Mouse (Mus musculus) stomach, embryonic 16.5 days (tissue): ENCODE data around the gene Plxnb3. TPM values are rescaled to one million over a fixed set of nuclear protein-coding genes. Genes with fewer than 3 reads are reported as not detected.

Source experiments
- ATAC-seq: fragments of 200-750 bp; cut with Nextera tagmentation; 2 replicates; pipeline ENCODE4 v1.8.0; 2017; ENCODE audit warnings: moderate number of reproducible peaks, moderate TSS enrichment; ENCODE audit not compliant: insufficient read depth, low FRiP score
- H3K27ac ChIP-seq: fragments of 300-500 bp; sonication (generic); 2 replicates; pipeline ENCODE4 v1.5.1; 2014; ENCODE audit warnings: low read length
- H3K27me3 ChIP-seq: fragments of 300-500 bp; sonication (generic); 2 replicates; pipeline ENCODE4 v1.6.1; 2014; ENCODE audit warnings: low read length, control low read depth, mixed read lengths; ENCODE audit not compliant: control insufficient read depth, insufficient read depth
- H3K36me3 ChIP-seq: fragments of 300-500 bp; sonication (generic); 2 replicates; pipeline ENCODE4 v1.6.1; 2014; ENCODE audit warnings: low read length; ENCODE audit not compliant: control insufficient read depth, insufficient read depth
- H3K4me1 ChIP-seq: fragments of 300-500 bp; sonication (generic); 2 replicates; pipeline ENCODE4 v1.6.1; 2014; ENCODE audit warnings: low read length, control low read depth, mixed read lengths; ENCODE audit not compliant: control insufficient read depth, insufficient read depth
- H3K4me2 ChIP-seq: fragments of 300-500 bp; sonication (generic); 2 replicates; pipeline ENCODE4 v1.6.1; 2014; ENCODE audit warnings: low read depth, low read length, mixed read lengths
- H3K4me3 ChIP-seq: fragments of 300-500 bp; sonication (generic); replicated peaks from 2 replicates; pipeline ENCODE4 v1.5.1; 2014; ENCODE audit warnings: mild to moderate bottlenecking, low read length
- H3K9ac ChIP-seq: fragments of 300-500 bp; sonication (generic); 2 replicates; pipeline ENCODE4 v1.6.1; 2014; ENCODE audit warnings: low read length
- H3K9me3 ChIP-seq: fragments of 300-500 bp; sonication (generic); replicated peaks from 2 replicates; pipeline ENCODE4 v1.6.1; 2016; ENCODE audit warnings: low read length, control low read depth; ENCODE audit not compliant: control insufficient read depth
- WGBS: fragments of 180-500 bp; shearing (Covaris S2); extraction: QIAGEN DNeasy Blood & Tissue Kit; methylation state at CpG from one replicate; pipeline ENCODE4 v1.1.7; 2014; 5-methylcytosine and 5-hydroxymethylcytosine counted together
- polyA plus RNA-seq: library from polyadenylated mRNA; unstranded; fragments of >200 nt; fragmentation: Nextera tagmentation; extraction: Ambion mirVana; gene quantifications from 2 replicates; pipeline ENCODE4 v1.2.1, GENCODE M21; 2015

Gene Plxnb3
- polyA plus RNA-seq, 1 experiment from 2014 or later, result 0.77 TPM

DNA sequence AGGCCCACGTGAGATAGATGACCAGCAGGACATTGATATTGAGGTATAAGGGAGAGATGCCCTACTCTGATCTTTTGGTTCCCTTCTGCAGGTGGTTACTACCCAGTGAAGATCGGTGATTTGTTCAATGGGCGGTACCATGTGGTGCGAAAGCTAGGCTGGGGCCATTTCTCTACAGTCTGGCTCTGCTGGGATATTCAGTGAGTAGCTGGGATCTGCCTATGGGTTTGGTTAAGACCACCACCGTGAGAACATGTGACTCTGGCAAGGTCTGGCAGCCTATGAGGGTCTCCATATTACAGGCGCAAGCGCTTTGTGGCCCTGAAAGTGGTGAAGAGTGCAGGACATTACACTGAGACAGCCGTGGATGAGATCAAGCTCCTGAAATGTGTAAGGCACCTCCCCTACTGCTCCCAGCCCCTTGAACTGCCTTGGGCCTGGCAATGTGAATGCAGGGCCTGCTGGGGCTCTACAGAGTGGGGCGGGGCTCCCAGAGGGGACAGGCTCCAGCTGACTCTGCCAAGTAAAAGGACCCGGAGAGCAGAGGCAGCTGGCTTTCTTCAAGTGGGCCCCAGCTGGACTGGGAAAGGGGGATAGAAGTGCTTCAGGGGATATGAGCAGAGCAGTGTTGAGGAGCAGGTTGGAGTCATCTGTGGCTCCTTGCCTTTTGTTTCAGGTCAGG is 18.1 kb downstream of the Plxnb3 start:
- H3K27ac ChIP-seq, result peak overlapping the region; percentile 62
- peaks cover 5% of the 10 kb centered on the region; the same call in 1 of the 2 replicates for H3K4me1 ChIP-seq
- no peaks in the 10 kb centered on the region for H3K9me3 ChIP-seq
- 68% methylated on average over 10 of the region's 10 CpGs for WGBS
- no peak overlapping the region for H3K4me2 ChIP-seq
- peak overlapping the region; percentile 43; the same call in 1 of the 2 replicates for H3K9ac ChIP-seq
- ATAC-seq, result peak; percentile 77
- no peaks in the 10 kb centered on the region; the same call in 1 of the 2 replicates for H3K27me3 ChIP-seq
- H3K36me3 ChIP-seq, result peaks cover 6% of the 10 kb centered on the region; the same call in 1 of the 2 replicates
- no peak overlapping the region for H3K4me3 ChIP-seq

GRCm38 (mm10) chrX:73782227-73782626 is 25.3 kb downstream of the Plxnb3 start:
- no peak overlapping the region for H3K27ac ChIP-seq
- H3K9me3 ChIP-seq, result no peaks in the 10 kb centered on the region
- WGBS, result 81% methylated on average over 3 of the region's 3 CpGs
- H3K4me2 ChIP-seq, result no peak overlapping the region
- H3K9ac ChIP-seq, result no peak overlapping the region
- 0 out of 2 replicates have a peak, but pooled peaks cover 4% of the 10 kb centered on the region for H3K36me3 ChIP-seq
- H3K4me3 ChIP-seq, result no peak overlapping the region
- no peaks in the 10 kb centered on the region for H3K27me3 ChIP-seq
- no peak for ATAC-seq
- H3K4me1 ChIP-seq, result peaks cover 7% of the 10 kb centered on the region; the same call in 1 of the 2 replicates

DNA sequence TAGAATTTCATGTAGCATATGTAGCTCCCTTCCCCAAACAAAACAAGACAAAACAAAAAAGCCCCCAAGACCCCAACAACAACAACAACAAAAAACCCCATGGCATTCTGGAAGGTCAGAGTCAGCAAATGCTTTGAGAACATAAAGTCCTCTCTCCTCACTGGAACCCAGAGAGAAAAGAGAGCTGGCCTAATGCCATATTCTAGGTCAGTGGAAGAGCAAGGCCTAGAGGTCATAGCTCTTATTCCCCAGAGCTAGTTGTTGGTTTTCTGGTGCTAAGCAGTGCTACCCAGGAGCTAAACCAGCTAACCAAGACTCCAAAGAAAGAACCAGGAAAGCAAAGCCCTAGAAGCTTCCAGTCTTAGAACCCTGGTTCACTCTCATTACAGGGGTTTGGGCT is 28.8 kb downstream of the Plxnb3 start:
- H3K27me3 ChIP-seq, result no peaks in the 10 kb centered on the region
- H3K9ac ChIP-seq, result peak overlapping the region; percentile 77
- H3K9me3 ChIP-seq, result no peaks in the 10 kb centered on the region
- H3K27ac ChIP-seq, result peak overlapping the region; percentile 92
- H3K36me3 ChIP-seq, result no peaks in the 10 kb centered on the region
- peak overlapping the region; percentile 67 for H3K4me3 ChIP-seq
- no peak for ATAC-seq
- H3K4me1 ChIP-seq, result peaks cover 12% of the 10 kb centered on the region
- H3K4me2 ChIP-seq, result peak overlapping the region; percentile 61

GRCm38 (mm10) chrX:73786364-73787224 is 29.7 kb downstream of the Plxnb3 start, which contains the start of the genes Idh3g and Ssr4:
Gene Idh3g, minus strand, starts transcription at chrX:73786897.
Gene Ssr4, plus strand, starts transcription at chrX:73787028.
- Histone ChIP-seq H3K4me2 (peak within 1 kb of the TSS; percentile 61), H3K9ac (peak within 1 kb of the TSS; percentile 83), H3K9me3 (no peaks in the 10 kb centered on the region), H3K27me3 (no peaks in the 10 kb centered on the region), H3K4me3 (peak within 1 kb of the TSS; percentile 67), H3K27ac (peak within 1 kb of the TSS; percentile 92), H3K36me3 (no peaks in the 10 kb centered on the region), H3K4me1 (peaks cover 12% of the 10 kb centered on the region)
- WGBS, result 14% methylated on average over 52 of the region's 52 CpGs
- peak; percentile 97 for ATAC-seq

- peak overlapping the region; percentile 56 for H3K4me2 ChIP-seq
- ATAC-seq, result peak; percentile 9
- 16% methylated on average over 21 of the region's 22 CpGs for WGBS
Observed at GRCm38 (mm10) chrX:73787225-73787558, 30.3 kb downstream of the Plxnb3 start.

DNA sequence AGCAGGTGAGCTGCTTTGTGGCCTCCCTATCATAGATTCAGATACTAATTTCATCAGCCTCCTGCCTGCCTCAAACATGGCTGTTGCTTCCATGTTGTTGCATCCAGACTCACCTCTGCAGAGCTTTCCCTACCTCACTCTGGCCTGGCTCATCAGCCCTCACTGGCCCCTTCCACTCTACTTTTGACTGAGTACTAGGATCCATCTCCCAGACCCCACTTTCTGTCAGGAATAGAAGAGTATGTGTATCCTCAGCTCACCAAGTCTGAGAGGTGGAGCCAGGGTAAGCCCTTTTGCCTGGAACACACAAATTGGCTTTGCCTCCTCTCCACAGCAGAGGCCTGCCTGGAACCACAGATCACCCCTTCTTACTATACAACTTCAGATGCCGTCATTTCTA is 31.6 kb downstream of the Plxnb3 start:
- Histone ChIP-seq H3K4me3 (peak overlapping the region; percentile 67; the same call in 1 of the 2 replicates), H3K27ac (no peak overlapping the region)

More at GRCm38 (mm10) chrX:73787225-73787558, 30.3 kb downstream of the Plxnb3 start:
- no peaks in the 10 kb centered on the region for H3K27me3 ChIP-seq
- peak overlapping the region; percentile 83 for H3K9ac ChIP-seq
- no peaks in the 10 kb centered on the region for H3K9me3 ChIP-seq
- H3K4me1 ChIP-seq, result peaks cover 12% of the 10 kb centered on the region
- peak overlapping the region; percentile 67 for H3K4me3 ChIP-seq
- H3K36me3 ChIP-seq, result no peaks in the 10 kb centered on the region
- peak overlapping the region; percentile 84 for H3K27ac ChIP-seq

DNA sequence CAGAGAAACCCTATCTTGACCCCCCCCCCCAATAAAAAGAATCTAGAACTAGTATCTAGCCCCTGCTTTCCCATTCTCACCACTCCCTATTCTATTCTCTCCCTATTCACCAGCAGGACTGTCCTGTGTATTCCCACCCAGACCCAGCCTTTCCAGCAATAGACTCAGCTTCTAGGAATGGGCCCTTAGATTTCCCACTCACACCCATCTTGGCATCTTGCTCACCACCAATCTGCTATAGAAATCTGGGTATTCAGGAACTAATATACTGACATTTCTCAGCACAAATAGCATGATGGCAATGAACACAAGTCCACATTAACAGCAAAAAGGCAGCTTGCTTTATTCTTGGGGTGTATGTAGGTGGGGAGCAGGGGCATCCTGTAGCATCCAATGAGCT is 36.1 kb downstream of the Plxnb3 start:
- Histone ChIP-seq H3K27me3 (no peaks in the 10 kb centered on the region), H3K27ac (no peak overlapping the region), H3K9ac (no peak overlapping the region), H3K36me3 (no peaks in the 10 kb centered on the region), H3K4me3 (no peak overlapping the region), H3K4me1 (peaks cover 5% of the 10 kb centered on the region; the same call in 1 of the 2 replicates), H3K4me2 (no peak overlapping the region), H3K9me3 (no peaks in the 10 kb centered on the region)
- ATAC-seq, result no peak

More for the DNA sequence above, 31.6 kb downstream of the Plxnb3 start:
- peak overlapping the region; percentile 2 for H3K9ac ChIP-seq
- 85% methylated on average over 1 of the region's 1 CpGs for WGBS
- H3K9me3 ChIP-seq, result no peaks in the 10 kb centered on the region
- H3K4me1 ChIP-seq, result peaks cover 12% of the 10 kb centered on the region
- H3K27me3 ChIP-seq, result no peaks in the 10 kb centered on the region
- no peaks in the 10 kb centered on the region for H3K36me3 ChIP-seq
- H3K4me2 ChIP-seq, result peak overlapping the region; percentile 56
- no peak for ATAC-seq

DNA sequence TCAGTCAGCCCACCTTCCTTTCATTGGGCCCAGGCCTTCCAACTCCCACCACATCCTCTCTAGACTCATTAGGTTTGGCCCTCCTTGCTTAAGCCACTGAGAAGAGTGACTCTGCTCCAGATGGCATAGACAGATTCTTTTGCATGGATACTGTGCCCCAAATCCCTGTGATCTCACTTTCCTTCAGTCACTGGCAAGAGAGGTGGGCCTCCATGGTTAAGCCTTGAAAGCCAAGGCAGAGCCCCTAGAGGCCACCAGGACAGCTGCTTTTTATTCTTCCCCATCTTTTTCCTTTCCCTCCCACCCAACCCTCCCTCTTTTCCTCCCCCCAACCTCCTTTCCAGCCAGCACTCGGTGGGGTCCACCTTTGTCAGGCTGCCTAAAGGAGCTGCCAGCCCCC is 36.6 kb downstream of the Plxnb3 start:
- Histone ChIP-seq H3K4me3 (no peak overlapping the region), H3K27ac (no peak overlapping the region), H3K36me3 (no peaks in the 10 kb centered on the region), H3K9ac (no peak overlapping the region), H3K27me3 (no peaks in the 10 kb centered on the region), H3K4me2 (no peak overlapping the region), H3K4me1 (peaks cover 3% of the 10 kb centered on the region; the same call in 1 of the 2 replicates), H3K9me3 (no peaks in the 10 kb centered on the region)
- 38% methylated on average over 1 of the region's 1 CpGs for WGBS
- no peak for ATAC-seq

DNA sequence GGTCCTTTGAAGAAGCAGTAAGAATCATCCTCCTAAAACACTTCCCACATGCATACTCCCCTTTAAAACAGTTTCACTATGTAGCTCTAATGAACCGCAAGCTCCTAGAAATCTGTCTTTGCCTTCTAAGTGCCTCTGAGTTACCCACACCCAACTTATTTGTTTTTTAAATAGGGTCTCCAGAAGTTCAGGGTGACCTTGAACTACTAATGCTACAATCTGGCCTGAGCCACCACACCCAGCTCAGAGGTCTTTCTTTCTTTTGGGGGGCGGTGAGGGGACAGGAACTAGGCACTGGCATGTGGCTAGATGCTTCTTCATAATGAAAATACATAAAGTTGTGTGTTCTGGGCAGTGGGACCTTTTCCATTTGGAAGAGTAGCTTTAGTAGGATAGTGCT is 40.6 kb downstream of the Plxnb3 start:
- no peaks in the 10 kb centered on the region for H3K27me3 ChIP-seq

More for the DNA sequence above, 40.6 kb downstream of the Plxnb3 start:
- Histone ChIP-seq H3K27ac (no peak overlapping the region), H3K36me3 (no peaks in the 10 kb centered on the region), H3K9ac (no peak overlapping the region), H3K4me2 (no peak overlapping the region), H3K9me3 (no peaks in the 10 kb centered on the region), H3K4me3 (no peak overlapping the region), H3K4me1 (no peaks in the 10 kb centered on the region)
- ATAC-seq, result no peak
- WGBS, result 76% methylated on average over 2 of the region's 2 CpGs
